Mouse (Mus musculus): Measurements from ENCODE around the gene Fam173a. TPM values are rescaled to one million over a fixed set of nuclear protein-coding genes. Genes with fewer than 3 reads are reported as not detected.

Gene Fam173a
- polyA plus RNA-seq, 1 experiment, result 149 TPM

- WGBS, result 94% methylated on average over 9 of the region's 9 CpGs
- TF ChIP-seq CTCF (IDR thresholded peaks at IDR 0.05; ENCODE audit: control insufficient read depth, insufficient read depth, low read length) (no peak), POLR2A (IDR thresholded peaks at IDR 0.05; ENCODE audit: borderline replicate concordance, control insufficient read depth, low read depth, low read length) (no peak)
- Histone ChIP-seq H3K4me1 (ENCODE audit: control insufficient read depth, insufficient read depth, low read length) (peaks cover 3% of the 10 kb centered on the region), H3K4me3 (replicated peaks; ENCODE audit: control insufficient read depth, low read depth, low read length) (no peak overlapping the region), H3K27ac (ENCODE audit: control insufficient read depth, insufficient read depth, low read depth, low read length, poor library complexity) (no peak overlapping the region)
Measured at GRCm38 (mm10) chr17:25786781-25787504, 5.8 kb downstream of the Fam173a start.

GRCm38 (mm10) chr17:25786280-25786679 lies 6.4 kb downstream of the Fam173a start, which contains the start of gene Ccdc78:
Gene Ccdc78, plus strand, starts transcription at chr17:25786580.
- peaks cover 2% of the 10 kb centered on the region for H3K4me1 ChIP-seq (ENCODE audit: control insufficient read depth, insufficient read depth, low read length)
- no peak for TF ChIP-seq POLR2A (IDR thresholded peaks at IDR 0.05; ENCODE audit: borderline replicate concordance, control insufficient read depth, low read depth, low read length)
- no peak for TF ChIP-seq CTCF (IDR thresholded peaks at IDR 0.05; ENCODE audit: control insufficient read depth, insufficient read depth, low read length)
- H3K4me3 ChIP-seq (replicated peaks; ENCODE audit: control insufficient read depth, low read depth, low read length), result peak within 1 kb of the TSS; percentile 94
- H3K27ac ChIP-seq (ENCODE audit: control insufficient read depth, insufficient read depth, low read depth, low read length, poor library complexity), result peak within 1 kb of the TSS; percentile 76
- 83% methylated on average over 3 of the region's 3 CpGs for WGBS

- under 1% methylated on average over 23 of the region's 23 CpGs for WGBS
- peaks cover 2% of the 10 kb centered on the region for H3K4me1 ChIP-seq (ENCODE audit: control insufficient read depth, insufficient read depth, low read length)
- peak within 1 kb of the TSS; percentile 76 for H3K27ac ChIP-seq (ENCODE audit: control insufficient read depth, insufficient read depth, low read depth, low read length, poor library complexity)
- peak within 1 kb of the TSS; percentile 94 for H3K4me3 ChIP-seq (replicated peaks; ENCODE audit: control insufficient read depth, low read depth, low read length)
- TF ChIP-seq POLR2A (IDR thresholded peaks at IDR 0.05; ENCODE audit: borderline replicate concordance, control insufficient read depth, low read depth, low read length), result peak; percentile 77; the same call in 1 of the 2 replicates
- TF ChIP-seq CTCF (IDR thresholded peaks at IDR 0.05; ENCODE audit: control insufficient read depth, insufficient read depth, low read length), result 0 out of 2 replicates have a peak, but pooled peaks have one; percentile 7
Measured at GRCm38 (mm10) chr17:25785281-25785745, 7.4 kb downstream of the Fam173a start, which contains the start of gene Haghl. Gene Haghl, minus strand, starts transcription at chr17:25785673.

- WGBS, result 65% methylated on average over 15 of the region's 15 CpGs
- Histone ChIP-seq H3K27ac (ENCODE audit: control insufficient read depth, insufficient read depth, low read depth, low read length, poor library complexity) (no peak overlapping the region), H3K4me1 (ENCODE audit: control insufficient read depth, insufficient read depth, low read length) (peaks cover 2% of the 10 kb centered on the region), H3K4me3 (replicated peaks; ENCODE audit: control insufficient read depth, low read depth, low read length) (no peak overlapping the region)
- TF ChIP-seq CTCF (IDR thresholded peaks at IDR 0.05; ENCODE audit: control insufficient read depth, insufficient read depth, low read length) (no peak), POLR2A (IDR thresholded peaks at IDR 0.05; ENCODE audit: borderline replicate concordance, control insufficient read depth, low read depth, low read length) (peak; percentile 20; the same call in 1 of the 2 replicates)
Measured at GRCm38 (mm10) chr17:25783861-25784574, 8.7 kb downstream of the Fam173a start.

- Histone ChIP-seq H3K4me1 (ENCODE audit: control insufficient read depth, insufficient read depth, low read length) (peaks cover 2% of the 10 kb centered on the region), H3K27ac (ENCODE audit: control insufficient read depth, insufficient read depth, low read depth, low read length, poor library complexity) (no peak overlapping the region), H3K4me3 (replicated peaks; ENCODE audit: control insufficient read depth, low read depth, low read length) (no peak overlapping the region)
- TF ChIP-seq CTCF (IDR thresholded peaks at IDR 0.05; ENCODE audit: control insufficient read depth, insufficient read depth, low read length) (no peak), POLR2A (IDR thresholded peaks at IDR 0.05; ENCODE audit: borderline replicate concordance, control insufficient read depth, low read depth, low read length) (no peak)
- 80% methylated on average over 7 of the region's 7 CpGs for WGBS
Measured at GRCm38 (mm10) chr17:25783086-25783485, 9.6 kb downstream of the Fam173a start.

GRCm38 (mm10) chr17:25781339-25781738 lies 11.4 kb downstream of the Fam173a start:
- no peak overlapping the region for H3K27ac ChIP-seq (ENCODE audit: control insufficient read depth, insufficient read depth, low read depth, low read length, poor library complexity)
- WGBS, result 81% methylated on average over 6 of the region's 6 CpGs
- no peak for TF ChIP-seq POLR2A (IDR thresholded peaks at IDR 0.05; ENCODE audit: borderline replicate concordance, control insufficient read depth, low read depth, low read length)
- TF ChIP-seq CTCF (IDR thresholded peaks at IDR 0.05; ENCODE audit: control insufficient read depth, insufficient read depth, low read length), result no peak
- no peak overlapping the region for H3K4me3 ChIP-seq (replicated peaks; ENCODE audit: control insufficient read depth, low read depth, low read length)
- H3K4me1 ChIP-seq (ENCODE audit: control insufficient read depth, insufficient read depth, low read length), result peaks cover 2% of the 10 kb centered on the region

- Histone ChIP-seq H3K4me3 (replicated peaks; ENCODE audit: control insufficient read depth, low read depth, low read length) (no peak overlapping the region), H3K27ac (ENCODE audit: control insufficient read depth, insufficient read depth, low read depth, low read length, poor library complexity) (no peak overlapping the region), H3K4me1 (ENCODE audit: control insufficient read depth, insufficient read depth, low read length) (peaks cover 4% of the 10 kb centered on the region)
- 86% methylated on average over 5 of the region's 5 CpGs for WGBS
- no peak for TF ChIP-seq CTCF (IDR thresholded peaks at IDR 0.05; ENCODE audit: control insufficient read depth, insufficient read depth, low read length)
- no peak for TF ChIP-seq POLR2A (IDR thresholded peaks at IDR 0.05; ENCODE audit: borderline replicate concordance, control insufficient read depth, low read depth, low read length)
Measured at GRCm38 (mm10) chr17:25777948-25778347, 14.8 kb downstream of the Fam173a start.
